Mouse (Mus musculus): ENCODE measurements around the gene Scn3a. TPM values are rescaled to one million over a fixed set of nuclear protein-coding genes. Genes with fewer than 3 reads are reported as not detected.

Gene Scn3a
- polyA plus RNA-seq, 1 experiment = not detected

- H3K4me3 ChIP-seq (replicated peaks) = no peak overlapping the region
- H3K27me3 ChIP-seq (replicated peaks) = peaks cover 2% of the 10 kb centered on the region
- H3K9me3 ChIP-seq = peaks cover 21% of the 10 kb centered on the region
- TF ChIP-seq FLI1 (IDR thresholded peaks at IDR 0.05; ENCODE audit: low read length) = no peak
- TF ChIP-seq GATA1 (IDR thresholded peaks at IDR 0.05; ENCODE audit: borderline replicate concordance, low read length) = no peak
- peaks cover 15% of the 10 kb centered on the region for H3K4me1 ChIP-seq
- H3K36me3 ChIP-seq (replicated peaks; ENCODE audit: low read length) = no peaks in the 10 kb centered on the region
Observed at GRCm38 (mm10) chr2:65416535-65416934, 150.9 kb downstream of the Scn3a start.

- Histone ChIP-seq H3K4me3 (replicated peaks) (no peak overlapping the region), H3K4me1 (peaks cover 19% of the 10 kb centered on the region), H3K9me3 (peaks cover 21% of the 10 kb centered on the region), H3K27me3 (replicated peaks) (peaks cover 2% of the 10 kb centered on the region), H3K36me3 (replicated peaks; ENCODE audit: low read length) (no peaks in the 10 kb centered on the region)
- TF ChIP-seq FLI1 (IDR thresholded peaks at IDR 0.05; ENCODE audit: low read length) = no peak
- TF ChIP-seq GATA1 (IDR thresholded peaks at IDR 0.05; ENCODE audit: borderline replicate concordance, low read length) = no peak
Observed at GRCm38 (mm10) chr2:65415294-65415693, 152.1 kb downstream of the Scn3a start.

GRCm38 (mm10) chr2:65414806-65415281 lies 152.6 kb downstream of the Scn3a start:
- H3K4me3 ChIP-seq (replicated peaks) = no peak overlapping the region
- H3K27me3 ChIP-seq (replicated peaks) = peaks cover 3% of the 10 kb centered on the region
- no peaks in the 10 kb centered on the region for H3K36me3 ChIP-seq (replicated peaks; ENCODE audit: low read length)
- peaks cover 21% of the 10 kb centered on the region for H3K9me3 ChIP-seq
- TF ChIP-seq FLI1 (IDR thresholded peaks at IDR 0.05; ENCODE audit: low read length) (no peak), GATA1 (IDR thresholded peaks at IDR 0.05; ENCODE audit: borderline replicate concordance, low read length) (no peak)
- peaks cover 19% of the 10 kb centered on the region for H3K4me1 ChIP-seq

GRCm38 (mm10) chr2:65414237-65414636 lies 153.2 kb downstream of the Scn3a start:
- peaks cover 4% of the 10 kb centered on the region for H3K27me3 ChIP-seq (replicated peaks)
- H3K36me3 ChIP-seq (replicated peaks; ENCODE audit: low read length) = no peaks in the 10 kb centered on the region
- no peak for TF ChIP-seq FLI1 (IDR thresholded peaks at IDR 0.05; ENCODE audit: low read length)
- no peak for TF ChIP-seq GATA1 (IDR thresholded peaks at IDR 0.05; ENCODE audit: borderline replicate concordance, low read length)
- no peak overlapping the region for H3K4me3 ChIP-seq (replicated peaks)
- peaks cover 19% of the 10 kb centered on the region for H3K4me1 ChIP-seq
- peaks cover 21% of the 10 kb centered on the region for H3K9me3 ChIP-seq

- peaks cover 4% of the 10 kb centered on the region for H3K27me3 ChIP-seq (replicated peaks)
- no peak overlapping the region for H3K4me3 ChIP-seq (replicated peaks)
- no peaks in the 10 kb centered on the region for H3K36me3 ChIP-seq (replicated peaks; ENCODE audit: low read length)
- H3K9me3 ChIP-seq = peaks cover 21% of the 10 kb centered on the region
- peaks cover 19% of the 10 kb centered on the region for H3K4me1 ChIP-seq
- no peak for TF ChIP-seq GATA1 (IDR thresholded peaks at IDR 0.05; ENCODE audit: borderline replicate concordance, low read length)
- no peak for TF ChIP-seq FLI1 (IDR thresholded peaks at IDR 0.05; ENCODE audit: low read length)
Observed at GRCm38 (mm10) chr2:65413746-65414145, 153.7 kb downstream of the Scn3a start.

Other genes starting within 250 kb of the Scn3a start
- not detected in 2 replicates for gene Slc38a11, start 203.6 kb downstream of the Scn3a start, polyA plus RNA-seq (2012; ENCODE audit: insufficient read depth, low replicate concordance)
- not detected in 2 replicates for gene Scn2a, start 53.1 kb upstream of the Scn3a start, polyA plus RNA-seq (2012; ENCODE audit: insufficient read depth, low replicate concordance)

Measured in megakaryocyte, embryonic 14.5 days (primary cell).